11 mouse cellular contexts compared by ENCODE assay signal in genomic region chr5:93152451-93152850, GRCm38 (mm10). TPM values are rescaled to one million over a fixed set of nuclear protein-coding genes. Genes with fewer than 3 reads are reported as not detected.
DNase-seq lines count a peak whose midpoint lies in the region; ATAC-seq and TF ChIP-seq lines count a peak whose summit lies in the region.
"Had no signal": no experiment of that assay in that cellular context is flagged by ENCODE, and none has a peak within 500 bp of the region (broad histone marks: within the 10 kb centered on the region; RNA-seq: fewer than 3 reads in every experiment).

No protein-coding gene starts in this region.

- no peak for DNase-seq in lung, adult 2 months
- DNase-seq in lung, postnatal 10 days, result no peak
- no peak for DNase-seq in embryonic facial prominence, embryonic 11.5 days (ENCODE audit: low spot score)
- no peak for DNase-seq in lung, embryonic 14.5 days
- DNase-seq in spleen, postnatal 36 days (ENCODE audit: low spot score in 2 of 2), result peak; percentile 75 to 81
- DNase-seq in left cerebral cortex, adult 8-10 months (ENCODE audit: low spot score in 2 of 2), result no peak
- no peak for DNase-seq in layer of hippocampus, adult 8-10 months (ENCODE audit: low spot score in 2 of 2)
- no peak for DNase-seq in layer of hippocampus, postnatal 36 days
- DNase-seq: right cerebral cortex, postnatal 14 days had no signal

- ATAC-seq in embryonic facial prominence, embryonic 11.5 days (replicated peaks; ENCODE audit: insufficient number of reproducible peaks, low FRiP score, low TSS enrichment, low read depth), result 0 out of 2 replicates have a peak, but pooled peaks have one; percentile 13
- peak; percentile 33; the same call in 1 of the 2 replicates for ATAC-seq in lung, embryonic 14.5 days (ENCODE audit: insufficient read depth)

- H3K9me3 ChIP-seq in embryonic facial prominence, embryonic 11.5 days (replicated peaks; ENCODE audit: control insufficient read depth, low read length), result no peaks in the 10 kb centered on the region
- no peaks in the 10 kb centered on the region for H3K9me3 ChIP-seq in lung, embryonic 14.5 days (ENCODE audit: low read depth, low read length)

- no peak for TF ChIP-seq CTCF in lung, adult 2 months (IDR thresholded peaks at IDR 0.05; ENCODE audit: insufficient read depth, low read length)
- no peak for TF ChIP-seq CTCF in lung, embryonic 14.5 days (IDR thresholded peaks at IDR 0.05; ENCODE audit: low read depth)

- 39% methylated on average over 4 of the region's 4 CpGs for WGBS in lung, adult 2 months
- WGBS in embryonic facial prominence, embryonic 11.5 days, result 81% methylated on average over 4 of the region's 4 CpGs
- 81% methylated on average over 4 of the region's 4 CpGs for WGBS in lung, embryonic 14.5 days

- no peak overlapping the region for H3K4me3 ChIP-seq in lung, adult 2 months (replicated peaks; ENCODE audit: extremely low read depth, low read depth, low read length)
- H3K4me3 ChIP-seq in embryonic facial prominence, embryonic 11.5 days (ENCODE audit: low read depth, low read length), result no peak overlapping the region
- no peak overlapping the region for H3K4me3 ChIP-seq in lung, embryonic 14.5 days (ENCODE audit: low read depth, low read length)

- H3K27me3 ChIP-seq in embryonic facial prominence, embryonic 11.5 days (ENCODE audit: control insufficient read depth, insufficient read depth, low read length), result no peaks in the 10 kb centered on the region
- no peaks in the 10 kb centered on the region for H3K27me3 ChIP-seq in lung, embryonic 14.5 days (ENCODE audit: insufficient read depth, low read length)
- H3K27me3 ChIP-seq: Patski had no signal

- peaks cover 2% of the 10 kb centered on the region; the same call in 1 of the 2 replicates for H3K36me3 ChIP-seq in embryonic facial prominence, embryonic 11.5 days (replicated peaks; ENCODE audit: control insufficient read depth, insufficient read depth, low read depth, low read length)
- H3K36me3 ChIP-seq in lung, embryonic 14.5 days (ENCODE audit: insufficient read depth), result peaks cover 28% of the 10 kb centered on the region

- no peak overlapping the region for H3K9ac ChIP-seq in embryonic facial prominence, embryonic 11.5 days (replicated peaks; ENCODE audit: low read length)
- no peak overlapping the region for H3K9ac ChIP-seq in lung, embryonic 14.5 days

- peak; percentile 12; the same call in 1 of the 2 replicates for TF ChIP-seq POLR2A in lung, adult 2 months (IDR thresholded peaks at IDR 0.05; ENCODE audit: borderline replicate concordance, extremely low read depth, low read depth, low read length)

- peaks cover 40% of the 10 kb centered on the region for H3K4me1 ChIP-seq in lung, adult 2 months (ENCODE audit: control insufficient read depth, insufficient read depth, low read length)
- no peaks in the 10 kb centered on the region for H3K4me1 ChIP-seq in embryonic facial prominence, embryonic 11.5 days (ENCODE audit: control insufficient read depth, insufficient read depth, low read length)
- H3K4me1 ChIP-seq in lung, embryonic 14.5 days (ENCODE audit: insufficient read depth), result peaks cover 4% of the 10 kb centered on the region; the same call in 1 of the 2 replicates

- H3K27ac ChIP-seq in embryonic facial prominence, embryonic 11.5 days (replicated peaks; ENCODE audit: low read depth, low read length), result no peak overlapping the region
- H3K27ac ChIP-seq in lung, embryonic 14.5 days (ENCODE audit: low read depth), result no peak overlapping the region

- H3K4me2 ChIP-seq in embryonic facial prominence, embryonic 11.5 days (ENCODE audit: low read depth, low read length), result no peak overlapping the region
- H3K4me2 ChIP-seq in lung, embryonic 14.5 days, result no peak overlapping the region

RNA-seq across cellular contexts. Expression of gene Ccni, which starts 53.8 kb away (rescaled TPM):
- 82.0 and 97.1 TPM in 2 replicates for polyA plus RNA-seq in lung, adult 2 months (2012; rRNA removed)
- polyA plus RNA-seq in embryonic facial prominence, embryonic 11.5 days (2014; fragmentation: Nextera tagmentation; extraction: Ambion mirVana), result 167 TPM in 2 replicates
- 157 and 165 TPM in 2 replicates for polyA plus RNA-seq in lung, embryonic 14.5 days (2014; fragmentation: Nextera tagmentation; extraction: Ambion mirVana)
- 100 to 1,000 TPM; 272 to 320 (median 294) TPM for total RNA-seq in left cerebral cortex, adult 8-10 months (2022)
- total RNA-seq in layer of hippocampus, adult 8-10 months (2022), result 100 to 1,000 TPM; 245 to 256 (median 250) TPM
- 100 to 1,000 TPM; 261 to 273 TPM for total RNA-seq in layer of hippocampus, postnatal 36 days (2021)

RNA-seq across cellular contexts. Expression of gene 2010109A12Rik, which starts 53.9 kb away (rescaled TPM):
- not detected in 2 replicates for polyA plus RNA-seq in lung, adult 2 months (2012; rRNA removed)
- 1.4 and 1.7 TPM in 2 replicates for polyA plus RNA-seq in embryonic facial prominence, embryonic 11.5 days (2014; fragmentation: Nextera tagmentation; extraction: Ambion mirVana)
- 1.2 and 2.0 TPM in 2 replicates for polyA plus RNA-seq in lung, embryonic 14.5 days (2014; fragmentation: Nextera tagmentation; extraction: Ambion mirVana)
- 1 to 10 TPM in 2 of 4 experiments, under 1 TPM in 2; 0.40 to 1.3 (median 1.1) TPM for total RNA-seq in left cerebral cortex, adult 8-10 months (2022)
- 1 to 10 TPM; 1.1 to 1.3 (median 1.1) TPM for total RNA-seq in layer of hippocampus, adult 8-10 months (2022)
- total RNA-seq in layer of hippocampus, postnatal 36 days (2021), result 1 to 10 TPM; 1.9 to 2.4 TPM
- polyA plus RNA-seq: large intestine, adult 2 months had no signal

RNA-seq across cellular contexts. Expression of gene Sept11, which starts 59.2 kb away (rescaled TPM):
- 32.8 and 46.8 TPM in 2 replicates for polyA plus RNA-seq in lung, adult 2 months (2012; rRNA removed)
- 236 and 261 TPM in 2 replicates for polyA plus RNA-seq in embryonic facial prominence, embryonic 11.5 days (2014; fragmentation: Nextera tagmentation; extraction: Ambion mirVana)
- 184 and 186 TPM in 2 replicates for polyA plus RNA-seq in lung, embryonic 14.5 days (2014; fragmentation: Nextera tagmentation; extraction: Ambion mirVana)
- total RNA-seq in left cerebral cortex, adult 8-10 months (2022), result 100 to 1,000 TPM; 172 to 182 (median 180) TPM
- 100 to 1,000 TPM; 105 to 119 (median 113) TPM for total RNA-seq in layer of hippocampus, adult 8-10 months (2022)
- total RNA-seq in layer of hippocampus, postnatal 36 days (2021), result 100 to 1,000 TPM; 102 to 114 TPM

Comparison
In these comparisons a context has a peak if more than half of its experiments do, and no peak if none do; other contexts are left out.
1. DNase-seq: peak in spleen, postnatal 36 days (2 of 2); none in lung, adult 2 months (single experiment), lung, postnatal 10 days (single experiment), embryonic facial prominence, embryonic 11.5 days (single experiment), lung, embryonic 14.5 days (single experiment), left cerebral cortex, adult 8-10 months (0 of 2), layer of hippocampus, adult 8-10 months (0 of 2) and layer of hippocampus, postnatal 36 days (0 of 2).